Mouse (Mus musculus) left cerebral cortex, postnatal 4 days (tissue): ENCODE measurements around the gene Gria4. TPM values are rescaled to one million over a fixed set of nuclear protein-coding genes. Genes with fewer than 3 reads are reported as not detected.
"Not testable (repeated sequence)": the region's sequence is repeated elsewhere in the genome, so short reads cannot be mapped to it uniquely, and the experiment has no call there.

ENCODE experiments used
- DNase-seq: peaks from one replicate; pipeline ENCODE4 v3.0.0-alpha.2; 2022
- intact Hi-C: fragments of 180-260 bp; cut with DNase I; formaldehyde crosslinking; loops from one replicate; pipeline ENCODE4 v1.15.1; 2025
- total RNA-seq, 2 experiments: library from RNA; stranded (reverse); gene quantifications; 2 replicates each; pipeline ENCODE4 v1.2.3; 2021

Gria4 gene
- total RNA-seq: 10 to 100 TPM; 83.3 to 86.1 TPM

- intact Hi-C loops: no loop called here
- DNase-seq: peak; percentile 89
These were observed at the start of gene Gria4 for GRCm38 (mm10) chr9:4795544-4796288. Gria4 (minus strand) TSS chr9:4796234.

- intact Hi-C loops: not testable (repeated sequence)
These were observed 14.9 kb upstream of the Gria4 start for GRCm38 (mm10) chr9:4810941-4811340.

GRCm38 (mm10) chr9:4803151-4803755, 7.2 kb upstream of the Gria4 start:
- no peak for DNase-seq
- intact Hi-C loops: no loop called here

More at GRCm38 (mm10) chr9:4810941-4811340, 14.9 kb upstream of the Gria4 start:
- not testable (repeated sequence) for DNase-seq

GRCm38 (mm10) chr9:4797396-4797795, 1.4 kb upstream of the Gria4 start:
- no peak for DNase-seq

GRCm38 (mm10) chr9:4796289-4796645, 233 bp upstream of the Gria4 start:
- DNase-seq: no peak
- intact Hi-C loops: no loop called here

More at GRCm38 (mm10) chr9:4797396-4797795, 1.4 kb upstream of the Gria4 start:
- intact Hi-C loops: no loop called here

- intact Hi-C loops: no loop called here
- no peak for DNase-seq
These were observed 959 bp downstream of the Gria4 start for GRCm38 (mm10) chr9:4795075-4795474.

- peak; percentile 42 for DNase-seq
- intact Hi-C loops: no loop called here
These were observed 1.6 kb downstream of the Gria4 start for GRCm38 (mm10) chr9:4794411-4794810.

- DNase-seq, intact Hi-C loops: not testable (repeated sequence)
These were observed 46.6 kb downstream of the Gria4 start for GRCm38 (mm10) chr9:4749407-4749806.

GRCm38 (mm10) chr9:4714086-4714485, 81.9 kb downstream of the Gria4 start:
- DNase-seq: no peak
- intact Hi-C loops: no loop called here

- intact Hi-C loops: no loop called here
- no peak for DNase-seq
These were observed 83.7 kb downstream of the Gria4 start for GRCm38 (mm10) chr9:4712367-4712766.

GRCm38 (mm10) chr9:4687149-4687548, 108.9 kb downstream of the Gria4 start:
- DNase-seq: no peak
- intact Hi-C loops: no loop called here

GRCm38 (mm10) chr9:4680244-4680643, 115.8 kb downstream of the Gria4 start:
- DNase-seq: peak; percentile 29

GRCm38 (mm10) chr9:4679099-4679498, 116.9 kb downstream of the Gria4 start:
- DNase-seq: no peak
- intact Hi-C loops: no loop called here

More at GRCm38 (mm10) chr9:4680244-4680643, 115.8 kb downstream of the Gria4 start:
- intact Hi-C loops: no loop called here

- no peak for DNase-seq
- intact Hi-C loops: no loop called here
These were observed 130.3 kb downstream of the Gria4 start for GRCm38 (mm10) chr9:4665691-4666090.

- intact Hi-C loops: no loop called here
- no peak for DNase-seq
These were observed 133.6 kb downstream of the Gria4 start for GRCm38 (mm10) chr9:4662421-4662820.

- peak; percentile 8 for DNase-seq
- intact Hi-C loops: no loop called here
These were observed 137.1 kb downstream of the Gria4 start for GRCm38 (mm10) chr9:4658951-4659350.

GRCm38 (mm10) chr9:4654333-4654732, 141.7 kb downstream of the Gria4 start:
- DNase-seq: no peak
- intact Hi-C loops: no loop called here

GRCm38 (mm10) chr9:4639192-4639900, 156.7 kb downstream of the Gria4 start:
- DNase-seq: no peak

GRCm38 (mm10) chr9:4631910-4632309, 164.1 kb downstream of the Gria4 start:
- DNase-seq: no peak
- intact Hi-C loops: no loop called here

More at GRCm38 (mm10) chr9:4639192-4639900, 156.7 kb downstream of the Gria4 start:
- intact Hi-C loops: no loop called here

GRCm38 (mm10) chr9:4615286-4615685, 180.7 kb downstream of the Gria4 start:
- no peak for DNase-seq
- intact Hi-C loops: no loop called here

GRCm38 (mm10) chr9:4605354-4605753, 190.7 kb downstream of the Gria4 start:
- DNase-seq: no peak
- intact Hi-C loops: no loop called here

GRCm38 (mm10) chr9:4604236-4604635, 191.8 kb downstream of the Gria4 start:
- no peak for DNase-seq
- intact Hi-C loops: no loop called here
